Mouse (Mus musculus): ENCODE data around the gene Mrpl34.

The Mrpl34 gene

GRCm38 (mm10) chr8:71469411-71469810, 4.7 kb downstream of the Mrpl34 start:
- peak; percentile 61 for DNase-seq

DNA sequence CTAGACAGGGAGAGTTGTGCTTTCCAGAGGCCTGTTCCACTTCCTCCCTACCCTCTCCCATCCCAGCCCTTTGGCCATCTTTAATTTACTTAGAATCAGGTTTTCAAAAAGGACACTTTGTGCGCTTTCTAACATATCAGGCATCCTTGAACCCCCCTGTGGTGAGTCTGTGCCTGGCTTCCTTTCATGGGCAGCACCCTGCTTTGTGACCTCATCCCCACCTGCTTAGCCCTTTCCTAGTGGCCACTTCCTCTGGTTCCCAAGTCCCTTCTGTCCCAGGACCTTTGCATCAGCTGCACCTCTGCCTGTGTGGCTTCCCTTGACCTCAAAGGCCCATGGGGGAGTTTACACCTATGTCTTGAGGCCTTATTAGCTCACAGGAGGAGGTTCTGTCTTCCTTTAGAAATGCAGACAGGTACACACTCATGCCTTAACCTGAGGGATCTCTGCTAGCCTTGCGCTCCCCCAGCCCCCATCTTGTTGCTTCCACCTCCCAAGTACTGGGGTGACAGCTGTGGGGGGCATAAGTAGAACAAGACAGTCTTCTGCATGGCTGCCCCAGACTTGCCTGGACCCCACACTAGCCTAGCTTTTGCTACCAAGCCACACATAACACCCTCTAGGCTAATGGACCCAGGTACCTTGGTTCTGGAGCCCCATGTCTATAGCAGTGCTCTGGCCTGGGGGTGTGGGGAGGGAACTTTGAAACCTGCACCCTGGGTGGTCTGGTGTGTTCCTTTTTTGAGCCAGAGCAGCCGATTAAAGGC, 5.6 kb downstream of the Mrpl34 start:
- DNase-seq = peak; percentile 37

GRCm38 (mm10) chr8:71470913-71471255, 6.1 kb downstream of the Mrpl34 start:
- peak; percentile 28 for DNase-seq

- DNase-seq = no peak
Measured at GRCm38 (mm10) chr8:71471861-71472260, 7.1 kb downstream of the Mrpl34 start.

DNA sequence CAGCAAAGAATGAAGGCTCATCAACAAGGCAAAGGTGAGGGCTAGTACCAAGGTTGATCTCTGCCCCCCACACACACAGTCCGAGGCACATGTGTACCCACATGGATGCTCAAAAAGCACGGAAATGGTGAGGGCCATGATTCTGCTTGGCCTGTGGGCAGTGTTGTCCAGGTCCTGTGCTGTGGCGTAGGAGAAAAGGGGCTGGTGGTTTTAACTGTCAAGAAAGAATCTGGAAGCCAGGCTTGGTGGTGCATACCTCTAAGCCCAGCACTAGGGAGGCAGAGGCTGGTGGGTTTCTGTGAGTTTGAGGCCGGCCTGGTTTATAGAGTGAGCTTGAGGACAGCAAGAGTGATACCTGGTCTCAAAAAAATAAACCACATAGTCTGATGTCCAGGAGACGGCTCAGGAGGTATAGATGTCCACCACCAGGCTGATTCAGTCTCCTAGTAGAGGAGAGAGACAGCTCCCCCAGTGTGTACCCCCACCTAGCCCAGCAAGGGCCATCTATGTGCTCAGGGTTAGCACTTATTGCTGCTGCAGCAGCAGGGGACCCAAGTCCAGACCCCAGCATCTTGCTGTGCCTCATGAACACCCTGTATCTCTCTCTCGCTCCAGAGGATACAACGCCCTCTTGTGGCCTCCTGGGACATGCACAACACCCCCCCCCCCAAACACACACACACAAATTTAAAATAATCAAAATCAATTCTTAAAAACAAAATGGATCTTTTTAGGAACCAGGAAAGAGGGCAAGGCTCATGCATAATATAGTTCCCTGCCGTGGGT, 8.0 kb downstream of the Mrpl34 start:
- peak; percentile 6 for DNase-seq

DNA sequence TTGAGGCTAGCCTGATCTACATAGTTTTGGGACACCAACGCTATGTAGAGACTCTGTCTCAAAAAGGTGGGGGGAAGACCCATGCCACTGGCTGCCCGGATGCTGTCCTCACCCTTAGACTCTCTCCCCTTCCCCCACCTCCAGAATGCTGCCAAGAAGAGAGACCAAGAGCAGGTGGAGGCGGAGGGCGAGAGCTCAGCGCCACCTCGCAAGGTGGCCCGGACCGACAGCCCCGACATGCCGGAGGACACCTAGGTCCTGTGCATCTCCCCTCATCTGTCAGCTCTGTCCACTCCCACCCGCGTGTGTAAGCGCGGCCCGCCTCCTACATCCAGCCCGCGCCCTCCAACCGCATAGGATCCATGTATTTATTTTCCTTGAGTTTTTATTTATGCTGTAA, 9.6 kb downstream of the Mrpl34 start:
- DNase-seq = no peak

DNA sequence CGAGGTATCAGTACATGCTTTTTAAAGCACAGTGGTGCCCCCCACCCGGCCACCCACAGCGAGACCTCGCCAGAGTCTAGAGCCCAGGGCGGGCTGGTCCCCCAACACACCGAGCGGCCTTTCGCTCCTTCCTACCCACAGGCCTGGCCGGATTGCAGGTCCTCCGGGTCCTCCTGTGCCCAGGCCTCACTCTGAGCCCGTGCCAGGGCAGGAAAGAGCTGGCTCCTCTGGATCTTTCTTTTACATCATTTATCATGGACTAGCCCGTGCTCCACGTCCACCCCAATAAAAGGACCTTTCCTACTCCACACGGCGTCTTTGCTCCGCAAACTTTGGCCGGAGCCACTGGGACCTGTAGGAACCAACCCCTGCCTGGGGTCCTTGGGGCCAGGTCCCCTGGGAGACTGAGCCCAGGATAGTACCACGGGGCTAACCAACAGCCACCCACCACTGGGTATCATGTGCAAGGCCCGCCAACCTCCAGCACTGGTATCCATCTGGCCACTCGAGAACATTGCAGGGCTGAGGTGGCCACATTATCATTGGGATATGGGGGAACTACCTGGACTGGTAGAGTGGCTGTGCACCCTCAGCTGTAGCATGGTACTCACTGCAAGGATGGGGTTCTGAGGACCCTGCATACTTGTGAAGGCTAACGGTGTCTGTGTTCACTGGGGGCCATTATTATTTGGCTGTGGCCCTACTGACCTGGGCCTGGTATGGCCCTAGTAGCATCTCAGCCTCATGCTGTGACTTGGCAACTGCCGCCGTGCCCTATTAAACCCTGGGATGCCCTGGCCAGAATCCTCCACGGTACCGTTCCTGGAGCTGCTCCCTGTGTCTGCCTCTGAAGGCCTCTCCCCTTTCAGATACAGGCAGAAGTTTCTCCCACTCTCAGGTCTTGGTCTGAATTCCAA, 10.3 kb downstream of the Mrpl34 start:
- DNase-seq = peak; percentile 66

GRCm38 (mm10) chr8:71475702-71476075, 10.9 kb downstream of the Mrpl34 start:
- no peak for DNase-seq

DNA sequence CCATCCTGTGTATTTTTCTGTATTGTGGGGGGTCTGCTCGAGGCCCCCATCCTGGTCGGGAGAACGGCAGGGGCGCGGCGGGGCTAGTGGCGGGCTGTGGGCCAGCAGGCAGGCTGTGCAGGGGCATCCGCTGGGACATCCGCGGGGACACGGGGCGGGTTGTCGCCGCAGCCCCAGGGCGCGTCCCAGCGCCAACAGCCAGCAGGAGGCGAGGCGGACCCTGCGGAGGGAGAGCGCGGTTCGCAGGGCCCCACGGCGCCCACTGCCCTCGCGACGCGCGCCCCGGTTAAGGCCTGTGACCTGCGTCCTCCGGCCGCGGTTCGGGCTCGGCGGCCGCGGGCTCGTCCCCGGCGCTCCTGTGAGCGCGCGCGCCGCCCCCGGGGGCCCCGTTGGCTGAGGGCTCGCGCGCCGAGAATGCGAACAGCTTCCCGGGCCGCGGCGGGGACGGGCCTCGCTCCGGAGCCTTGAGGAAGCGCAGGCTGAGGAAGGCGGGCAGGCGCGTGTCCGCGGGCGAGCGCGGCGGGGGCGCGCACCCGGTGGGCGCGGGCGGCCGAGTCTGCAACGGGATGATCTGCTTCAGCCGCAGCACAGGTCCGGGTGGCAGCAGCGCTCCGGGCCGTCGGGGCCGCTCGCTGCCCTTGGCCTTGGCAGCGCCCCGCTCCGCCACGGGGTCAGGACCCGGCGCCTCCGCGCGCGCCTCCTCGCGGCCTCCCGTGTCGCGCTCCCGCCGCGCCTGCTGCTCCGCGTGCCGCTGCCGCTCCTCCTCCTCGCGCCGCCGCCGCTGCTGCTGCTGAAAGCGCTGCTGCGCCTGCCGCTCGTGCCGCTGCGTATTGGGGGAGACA, 11.6 kb downstream of the Mrpl34 start:
- peak; percentile 85 for DNase-seq

GRCm38 (mm10) chr8:71477196-71477845, 12.6 kb downstream of the Mrpl34 start:
- no peak for DNase-seq

DNA sequence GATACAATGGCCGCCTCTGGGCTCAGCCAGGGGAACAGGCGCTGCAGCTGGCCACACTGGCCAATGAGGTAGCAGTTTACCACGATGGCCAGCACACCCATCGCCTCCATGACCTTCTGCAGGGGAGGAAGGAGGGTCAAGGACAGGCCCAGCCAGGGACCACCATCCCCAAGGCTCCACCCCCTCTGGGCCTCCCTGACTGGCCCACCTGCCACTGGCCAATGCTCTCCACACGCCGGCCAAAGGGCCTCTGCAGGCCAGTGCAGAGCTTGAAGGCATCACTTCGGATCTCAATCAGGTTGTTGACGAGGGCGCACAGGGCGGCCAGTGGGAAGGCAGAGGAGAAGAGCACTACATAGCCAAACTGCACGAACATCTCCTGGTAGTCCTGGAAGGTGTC, 14.2 kb downstream of the Mrpl34 start:
- no peak for DNase-seq

- no peak for DNase-seq
Measured at GRCm38 (mm10) chr8:71483932-71484331, 19.2 kb downstream of the Mrpl34 start.

GRCm38 (mm10) chr8:71484736-71485135, 20.0 kb downstream of the Mrpl34 start:
- DNase-seq = no peak

DNA sequence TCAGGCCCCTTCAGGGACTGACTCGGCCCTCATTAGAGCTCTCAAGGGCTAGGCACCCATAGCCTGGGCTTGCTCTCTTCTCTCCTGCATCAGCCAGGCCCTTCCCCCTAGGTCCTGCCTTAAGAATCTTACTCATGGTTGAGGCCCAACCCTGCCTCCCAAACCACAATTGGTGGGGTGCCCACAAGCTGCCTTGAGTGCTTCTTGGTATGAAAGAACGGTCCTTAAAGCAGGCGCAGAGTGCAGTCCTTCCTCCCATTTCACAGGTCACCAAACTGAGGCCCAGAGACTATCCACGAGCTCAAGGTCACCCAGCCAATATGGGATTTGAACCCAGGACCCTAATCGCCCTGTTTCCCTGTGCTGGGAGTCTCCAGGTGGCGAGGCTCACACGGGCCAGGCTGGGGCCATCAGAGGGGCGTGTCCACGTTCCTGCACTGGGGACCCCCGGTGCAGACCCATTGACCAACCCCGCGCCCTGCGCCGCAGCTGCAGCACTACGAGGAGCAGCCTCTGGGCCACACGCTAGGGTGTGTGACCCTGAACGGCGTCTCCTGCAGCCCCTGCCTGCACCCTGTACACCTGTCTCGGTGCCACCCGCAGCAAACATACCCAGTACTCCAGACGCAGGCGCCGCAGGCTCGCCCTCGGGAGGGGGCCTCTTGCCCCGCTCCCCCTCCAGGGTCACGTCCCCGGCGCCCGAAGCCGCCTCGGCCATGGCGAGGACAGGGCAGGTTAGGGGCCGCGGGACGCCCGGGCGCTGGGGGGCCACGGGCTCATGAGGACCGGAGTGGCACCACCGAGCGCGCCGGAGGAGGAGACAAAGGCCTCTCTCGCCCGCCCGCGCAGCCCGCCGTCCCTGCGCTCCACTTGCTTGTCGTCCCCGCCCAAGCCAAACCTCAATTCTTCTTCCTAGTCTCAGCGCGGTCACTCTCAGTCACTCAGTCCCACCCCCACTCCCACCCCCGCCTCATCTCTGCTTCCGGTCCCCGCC, 20.7 kb downstream of the Mrpl34 start, which contains the start of gene Ano8:
Gene Ano8 (minus strand): TSS at position 822 of the 994 bp plus-strand sequence.
- DNase-seq = peak; percentile 83

DNA sequence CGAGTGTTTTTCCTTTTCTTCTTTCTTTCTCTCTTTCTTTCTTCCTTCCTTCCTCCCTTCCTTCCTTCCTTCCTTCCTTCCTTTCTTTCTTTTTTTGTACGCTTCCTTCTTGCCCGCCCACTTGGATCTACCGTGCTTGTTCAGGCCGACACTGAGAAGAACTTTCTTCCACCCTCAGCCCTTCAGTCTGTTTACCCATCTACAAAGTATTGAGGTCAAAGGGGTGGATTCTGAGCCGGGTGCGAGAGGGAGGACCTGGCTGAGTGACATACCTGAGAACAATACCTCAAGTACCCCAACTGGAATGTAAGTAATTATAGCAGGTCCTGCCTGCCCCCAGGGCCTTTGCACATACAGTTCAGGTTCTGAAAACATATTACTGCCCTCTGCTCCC, 21.4 kb downstream of the Mrpl34 start:
- DNase-seq = no peak

DNA sequence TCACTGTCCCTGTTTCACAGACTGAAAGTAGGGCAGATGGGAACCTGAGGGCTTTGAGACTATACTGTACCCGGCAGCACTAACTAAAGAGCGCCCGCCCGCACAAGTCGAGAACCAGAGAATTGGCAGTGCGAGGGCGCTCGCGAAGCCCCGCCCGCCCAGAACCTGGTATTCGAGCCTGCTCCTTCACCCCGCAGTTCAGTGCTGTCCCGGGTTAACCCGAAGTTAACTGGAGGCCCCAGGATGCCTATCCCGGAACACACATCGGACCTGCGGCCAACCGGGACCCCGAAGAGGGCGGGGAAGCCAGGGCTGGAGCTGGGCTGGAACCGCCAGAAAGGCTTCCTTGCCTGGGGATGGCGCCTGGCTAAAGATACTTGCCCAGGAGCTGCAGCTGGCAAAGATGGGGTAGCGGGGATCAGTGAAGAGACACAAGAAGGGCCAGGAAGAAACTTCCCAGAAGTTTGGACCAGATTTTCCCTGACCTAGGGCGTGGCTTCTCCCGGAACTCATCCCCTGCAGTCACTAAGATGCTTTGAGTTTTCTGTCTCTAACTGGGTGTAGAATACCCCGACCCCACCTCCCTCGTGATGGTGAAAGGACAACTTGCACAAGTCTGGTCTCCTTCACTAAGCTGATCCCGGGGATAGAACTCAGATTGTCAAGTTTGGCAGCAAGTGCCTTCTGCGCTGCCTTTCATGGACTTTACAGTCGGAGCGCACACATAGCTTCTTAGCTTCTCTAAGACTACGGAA, 23.1 kb downstream of the Mrpl34 start, which contains the start of gene Gtpbp3:
Gene Gtpbp3 (plus strand): TSS at position 413 of the 755 bp plus-strand sequence.
- peak; percentile 65 for DNase-seq

- peak; percentile 82 for DNase-seq
Measured at GRCm38 (mm10) chr8:71488454-71488853, 23.7 kb downstream of the Mrpl34 start.

DNA sequence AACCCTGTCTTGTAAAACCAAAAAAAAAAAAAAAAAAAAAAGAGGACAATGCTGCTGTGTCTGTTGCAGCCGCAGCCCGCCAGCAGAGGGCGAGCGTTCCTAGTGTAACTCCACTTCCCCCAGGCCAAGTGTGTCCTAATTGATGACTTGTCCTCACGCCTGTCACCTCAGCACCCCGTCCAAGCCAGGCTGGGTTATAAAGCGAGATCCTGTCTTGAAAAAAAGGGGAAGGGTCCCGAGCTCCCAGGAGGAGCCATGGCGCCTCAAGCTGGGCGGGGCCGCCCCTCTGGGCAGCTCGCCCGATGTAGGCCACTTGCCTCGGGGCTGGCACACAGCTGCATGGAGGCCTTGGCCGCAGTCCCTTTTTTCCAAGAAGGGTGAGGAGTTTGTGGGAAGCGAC, 30.3 kb downstream of the Mrpl34 start:
- DNase-seq = peak; percentile 84

GRCm38 (mm10) chr8:71495811-71496210, 31.1 kb downstream of the Mrpl34 start:
- peak; percentile 26 for DNase-seq

- DNase-seq = peak; percentile 67
Measured at GRCm38 (mm10) chr8:71496481-71496880, 31.7 kb downstream of the Mrpl34 start.
